Mouse (Mus musculus) liver, adult 2 months (tissue): ENCODE measurements around the gene Hcls1. TPM values are rescaled to one million over a fixed set of nuclear protein-coding genes. Genes with fewer than 3 reads are reported as not detected.

Experiments used
- DNase-seq: peaks from one replicate; pipeline ENCODE4 v3.0.0-alpha.2; 2011; ENCODE audit warnings: low read depth, low spot score; ENCODE audit errors: extremely low read depth
- H3K27ac ChIP-seq: fragments of 200-500 bp; replicated peaks from 2 replicates; pipeline ENCODE4 v1.5.1; 2012; ENCODE audit warnings: low read depth, mild to moderate bottlenecking, control low read depth, inconsistent platforms, low read length; ENCODE audit not compliant: insufficient read depth
- H3K27me3 ChIP-seq: fragments of 200-500 bp; 2 replicates; pipeline ENCODE4 v1.6.1; 2012; ENCODE audit warnings: mild to moderate bottlenecking, moderate library complexity, low read length, inconsistent platforms; ENCODE audit not compliant: control insufficient read depth, insufficient read depth
- H3K36me3 ChIP-seq: fragments of 200-500 bp; 2 replicates; pipeline ENCODE4 v1.6.1; 2012; ENCODE audit warnings: low read length, inconsistent platforms; ENCODE audit not compliant: control insufficient read depth, insufficient read depth
- H3K4me1 ChIP-seq: fragments of 200-500 bp; 2 replicates; pipeline ENCODE4 v1.6.1; 2011; ENCODE audit warnings: low read length; ENCODE audit not compliant: control insufficient read depth, insufficient read depth
- H3K4me3 ChIP-seq: fragments of 200-500 bp; 2 replicates; pipeline ENCODE4 v1.5.1; 2011; ENCODE audit warnings: low read depth, mild to moderate bottlenecking, control low read depth, low read length, moderate library complexity; ENCODE audit not compliant: insufficient read depth
- H3K79me2 ChIP-seq: fragments of 200-500 bp; 2 replicates; pipeline ENCODE4 v1.6.1; 2012; ENCODE audit warnings: inconsistent platforms, mild to moderate bottlenecking, low read length, moderate library complexity; ENCODE audit not compliant: control insufficient read depth, insufficient read depth
- H3K9ac ChIP-seq: fragments of 200-500 bp; 2 replicates; pipeline ENCODE4 v1.6.1; 2012; ENCODE audit warnings: low read depth, mild to moderate bottlenecking, control low read depth, inconsistent platforms, low read length
- CTCF ChIP-seq: fragments of 200-500 bp; IDR thresholded peaks from 2 replicates; pipeline ENCODE4 v1.5.1; 2011; ENCODE audit warnings: low read depth, low read length, control low read depth
- POLR2A ChIP-seq: fragments of 200-500 bp; IDR thresholded peaks from 2 replicates; pipeline ENCODE4 v1.6.1; 2011; ENCODE audit warnings: low read length, control low read depth; ENCODE audit not compliant: insufficient read depth; ENCODE audit errors: extremely low read depth
- WGBS: fragments of 180-500 bp; shearing (Covaris S2); methylation state at CpG from one replicate; pipeline ENCODE4 v1.1.7; 2018; 5-methylcytosine and 5-hydroxymethylcytosine counted together
- polyA plus RNA-seq: library from polyadenylated mRNA; depleted of rRNA; stranded (reverse); fragments of >200 nt; gene quantifications from 2 replicates; pipeline ENCODE4 v1.2.3, GENCODE M21; 2012
- total RNA-seq: library from RNA; depleted of rRNA; stranded (reverse); fragments of >200 nt; gene quantifications from 2 replicates; pipeline ENCODE4 v1.2.3, GENCODE M21; 2014

Gene Hcls1
- total and polyA plus RNA-seq, 2 experiments = 4.8 to 5.1 TPM

DNA sequence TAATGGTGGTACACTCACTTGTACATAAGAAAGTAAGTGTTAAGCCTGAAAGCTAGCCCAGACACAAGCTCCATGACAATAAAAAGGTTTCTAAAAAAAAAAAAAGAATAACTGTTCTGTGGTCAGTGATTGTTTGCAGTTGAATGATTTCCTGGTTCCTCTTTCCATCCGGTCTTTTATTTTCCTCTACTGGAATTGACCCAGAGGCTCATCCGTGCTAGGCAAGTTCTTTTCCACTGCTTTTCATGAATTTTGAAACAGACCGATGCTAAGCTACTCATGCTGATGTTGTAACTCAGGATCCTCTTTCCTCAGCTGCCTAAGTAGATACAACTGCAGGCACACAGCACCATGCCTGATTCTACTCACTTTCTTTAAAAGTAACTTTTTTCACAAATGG is 14.4 kb upstream of the Hcls1 start:
- TF ChIP-seq CTCF = no peak
- TF ChIP-seq POLR2A = no peak
- no peak for DNase-seq
- Histone ChIP-seq H3K36me3 (peaks cover 44% of the 10 kb centered on the region), H3K79me2 (no peaks in the 10 kb centered on the region), H3K4me1 (no peaks in the 10 kb centered on the region), H3K4me3 (no peak overlapping the region), H3K27me3 (no peaks in the 10 kb centered on the region), H3K27ac (no peak overlapping the region), H3K9ac (no peak overlapping the region)
- 66% methylated on average over 3 of the region's 3 CpGs for WGBS

DNA sequence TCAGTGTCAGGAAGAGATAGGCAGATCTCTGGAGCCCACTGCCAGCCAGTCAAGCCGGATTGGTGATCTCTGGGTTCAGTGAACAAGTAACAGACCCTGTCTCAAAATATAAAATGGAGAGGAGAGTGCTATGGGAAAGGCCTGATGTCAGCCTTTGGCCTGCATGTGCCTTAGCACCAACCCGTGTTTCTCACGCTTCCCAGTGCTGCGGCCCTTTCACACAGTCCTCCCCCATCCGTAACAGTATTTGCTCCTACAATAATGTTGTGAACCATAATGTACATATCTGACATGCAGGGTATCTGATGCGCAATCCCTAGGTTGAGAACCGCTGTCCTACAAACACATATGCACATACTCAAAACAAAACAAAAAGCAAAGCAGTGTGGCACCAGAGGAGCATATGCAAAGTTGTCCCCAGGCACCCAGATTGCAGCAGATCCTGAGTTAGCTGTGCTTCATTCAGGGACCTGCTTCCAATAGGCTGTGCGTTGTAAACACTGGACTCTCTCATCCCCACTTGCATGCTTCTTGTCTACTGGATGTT is 13.6 kb upstream of the Hcls1 start:
- Histone ChIP-seq H3K27ac (no peak overlapping the region), H3K4me3 (no peak overlapping the region), H3K27me3 (no peaks in the 10 kb centered on the region), H3K4me1 (no peaks in the 10 kb centered on the region), H3K36me3 (peaks cover 50% of the 10 kb centered on the region), H3K79me2 (no peaks in the 10 kb centered on the region), H3K9ac (no peak overlapping the region)
- TF ChIP-seq POLR2A (no peak), CTCF (no peak)
- 96% methylated on average over 8 of the region's 8 CpGs for WGBS
- DNase-seq = no peak

DNA sequence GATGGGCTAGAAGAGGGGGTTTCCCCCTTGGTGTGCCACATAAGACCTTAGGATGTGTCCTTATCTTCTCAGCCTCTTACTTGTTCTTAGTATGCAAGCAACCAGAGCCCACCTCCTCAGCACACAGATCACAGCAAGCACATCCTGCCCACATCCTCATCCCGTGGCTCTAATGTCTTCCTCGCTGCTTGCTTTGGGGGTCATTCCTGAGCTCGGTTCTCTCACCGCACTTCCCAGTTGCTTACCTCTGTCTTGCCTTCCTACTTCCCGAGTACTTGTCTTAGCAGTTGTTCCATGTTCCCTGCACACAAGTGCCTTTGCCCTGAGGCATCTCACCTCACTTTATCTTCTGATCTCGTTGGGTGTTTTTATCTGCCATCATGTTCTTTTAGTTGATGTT is 12.8 kb upstream of the Hcls1 start:
- no peak for DNase-seq
- Histone ChIP-seq H3K4me1 (no peaks in the 10 kb centered on the region), H3K36me3 (peaks cover 56% of the 10 kb centered on the region), H3K79me2 (no peaks in the 10 kb centered on the region), H3K27ac (no peak overlapping the region), H3K27me3 (no peaks in the 10 kb centered on the region), H3K9ac (no peak overlapping the region), H3K4me3 (no peak overlapping the region)
- TF ChIP-seq POLR2A (no peak), CTCF (no peak)
- WGBS = 87% methylated on average over 6 of the region's 6 CpGs

DNA sequence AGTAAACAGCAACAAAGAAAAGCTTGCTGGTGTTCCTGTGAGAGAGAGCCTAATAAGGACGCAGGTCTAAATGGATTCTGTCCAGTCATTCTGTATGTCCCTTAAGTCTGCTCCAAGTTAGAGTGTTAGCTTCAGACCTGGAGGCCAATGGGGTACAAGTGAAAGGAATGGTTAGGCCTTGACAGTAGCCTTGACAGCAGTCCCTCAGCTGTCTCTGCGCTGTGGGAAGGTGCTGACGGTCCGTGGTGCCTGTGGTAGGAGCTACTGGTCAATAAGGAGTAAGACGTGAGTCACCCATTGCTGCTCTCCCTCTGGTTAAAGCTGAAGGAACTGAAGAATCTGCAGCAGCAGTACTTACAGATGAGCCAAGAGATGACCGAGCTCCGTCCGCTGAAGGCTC is 10.5 kb upstream of the Hcls1 start:
- DNase-seq = no peak
- no peaks in the 10 kb centered on the region for H3K79me2 ChIP-seq
- TF ChIP-seq CTCF (no peak), POLR2A (no peak)
- peaks cover 58% of the 10 kb centered on the region for H3K36me3 ChIP-seq
- H3K4me3 ChIP-seq = no peak overlapping the region
- no peak overlapping the region for H3K27ac ChIP-seq
- H3K9ac ChIP-seq = no peak overlapping the region
- 95% methylated on average over 8 of the region's 8 CpGs for WGBS
- H3K27me3 ChIP-seq = no peaks in the 10 kb centered on the region
- H3K4me1 ChIP-seq = no peaks in the 10 kb centered on the region

DNA sequence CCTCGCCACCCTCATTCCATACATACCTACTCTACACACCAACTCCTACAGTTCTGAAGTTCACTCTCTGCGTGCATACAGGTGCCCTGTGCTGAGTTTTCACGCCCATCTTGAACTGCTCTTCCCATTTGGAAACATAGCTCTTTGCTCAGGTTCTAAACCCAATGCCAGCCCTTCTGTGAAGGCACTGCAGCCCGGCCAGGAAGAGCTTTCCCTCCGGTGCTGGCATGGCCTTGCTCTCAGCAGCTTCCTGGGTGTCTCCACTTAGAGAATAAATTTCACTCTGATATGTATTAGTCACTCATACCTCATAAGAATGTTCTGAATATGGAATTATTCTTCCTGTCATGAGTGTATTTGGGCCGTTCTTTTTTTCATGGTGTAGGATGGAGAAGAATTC is 9.4 kb upstream of the Hcls1 start:
- H3K4me1 ChIP-seq = no peaks in the 10 kb centered on the region
- no peak for TF ChIP-seq CTCF
- TF ChIP-seq POLR2A = no peak
- H3K36me3 ChIP-seq = peaks cover 58% of the 10 kb centered on the region
- 95% methylated on average over 6 of the region's 6 CpGs for WGBS
- H3K27ac ChIP-seq = no peak overlapping the region
- no peak overlapping the region for H3K4me3 ChIP-seq
- no peak for DNase-seq
- H3K9ac ChIP-seq = no peak overlapping the region
- no peaks in the 10 kb centered on the region for H3K79me2 ChIP-seq
- H3K27me3 ChIP-seq = no peaks in the 10 kb centered on the region

DNA sequence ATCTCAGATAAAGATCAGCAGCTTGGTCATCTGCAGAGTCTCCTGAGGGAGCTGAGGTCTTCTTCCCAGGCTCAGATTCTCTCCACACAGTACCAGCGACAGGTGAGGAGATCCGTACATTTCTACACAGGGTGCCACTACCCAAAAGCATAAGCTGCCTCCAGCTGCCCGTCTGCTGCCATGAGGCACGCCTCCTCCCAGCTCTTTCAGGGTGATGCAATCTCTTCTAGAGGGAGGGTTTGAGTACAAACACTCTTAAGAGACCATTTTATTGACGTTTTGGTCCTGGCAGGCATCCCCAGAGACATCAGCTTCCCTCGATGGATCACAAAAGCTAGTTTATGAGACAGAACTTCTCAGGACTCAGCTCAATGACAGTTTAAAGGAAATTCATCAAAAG is 9.0 kb upstream of the Hcls1 start:
- no peak for DNase-seq
- Histone ChIP-seq H3K27me3 (no peaks in the 10 kb centered on the region), H3K9ac (no peak overlapping the region), H3K27ac (no peak overlapping the region), H3K4me1 (no peaks in the 10 kb centered on the region), H3K4me3 (no peak overlapping the region), H3K79me2 (no peaks in the 10 kb centered on the region), H3K36me3 (peaks cover 56% of the 10 kb centered on the region)
- 59% methylated on average over 6 of the region's 6 CpGs for WGBS
- no peak for TF ChIP-seq POLR2A
- no peak for TF ChIP-seq CTCF
